ENCODE assay signal across 8 mouse cellular contexts in the genomic region with DNA sequence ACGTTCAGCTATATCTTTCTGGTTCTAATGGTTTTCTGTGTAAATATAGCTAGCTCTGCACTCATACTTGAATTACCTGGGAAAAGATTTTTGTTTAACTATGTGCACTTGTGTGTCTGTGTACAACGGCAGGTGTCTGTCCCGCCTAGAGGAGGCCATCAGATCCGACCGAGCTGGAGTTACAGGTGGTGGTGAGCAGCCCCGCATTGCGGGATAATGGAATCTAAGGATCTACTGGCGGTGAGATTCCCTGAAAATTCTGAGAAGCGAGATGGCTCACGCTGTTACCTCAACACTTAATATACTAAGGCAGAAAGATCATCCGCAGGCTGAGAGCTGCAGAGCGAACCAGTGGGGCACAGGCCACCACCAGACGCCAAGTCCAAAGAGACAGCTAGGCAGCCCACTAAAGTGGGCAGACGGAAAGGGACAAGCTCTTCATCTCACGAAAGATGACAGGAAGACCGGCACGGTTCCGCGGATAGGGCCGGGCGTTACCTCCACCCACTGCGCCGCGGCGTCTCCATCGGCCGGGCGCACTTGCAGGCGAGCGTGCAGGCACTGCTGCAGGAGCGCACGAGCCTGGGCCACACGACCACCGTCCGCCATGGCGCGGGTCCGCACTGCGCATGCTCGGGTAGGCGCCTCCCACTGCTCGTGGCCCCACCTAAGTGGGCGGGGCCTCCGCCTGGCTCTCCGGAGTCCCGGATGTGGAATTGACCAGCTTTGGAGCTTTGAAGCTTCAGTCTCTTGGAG. TPM values are rescaled to one million over a fixed set of nuclear protein-coding genes. Genes with fewer than 3 reads are reported as not detected.
DNase-seq lines count a peak whose midpoint lies in the region; ATAC-seq lines count a peak whose summit lies in the region.

Dtd2 (minus strand) TSS at position 625 of the 756 bp plus-strand sequence.

- peak within 1 kb of the TSS; percentile 82 for H3K9ac ChIP-seq in hindbrain, embryonic 14.5 days

- H3K4me1 ChIP-seq in hindbrain, embryonic 14.5 days (replicated peaks; ENCODE audit: control insufficient read depth, insufficient read depth, low read length) = peaks cover 5% of the 10 kb centered on the region; the same call in 1 of the 2 replicates

- 2% methylated on average over 45 of the region's 46 CpGs for WGBS in hindbrain, embryonic 14.5 days

- H3K27me3 ChIP-seq in hindbrain, embryonic 14.5 days (ENCODE audit: control insufficient read depth, insufficient read depth, low read length) = no peaks in the 10 kb centered on the region

- H3K9me3 ChIP-seq in hindbrain, embryonic 14.5 days (ENCODE audit: control insufficient read depth, low read length) = no peaks in the 10 kb centered on the region

- H3K4me2 ChIP-seq in hindbrain, embryonic 14.5 days (replicated peaks) = peak within 1 kb of the TSS; percentile 60

- peak within 1 kb of the TSS; percentile 56 for H3K27ac ChIP-seq in hindbrain, embryonic 14.5 days

- peak; percentile 97 for DNase-seq in NIH3T3 (ENCODE audit: low read depth)
- peak; percentile 98 to 99 for DNase-seq in cerebellum, postnatal 10 days
- DNase-seq in frontal cortex, postnatal 14 days (ENCODE audit: low spot score in 2 of 2) = peak; percentile 88
- DNase-seq in hindbrain, embryonic 14.5 days (ENCODE audit: low spot score) = peak; percentile 96
- peak; percentile 91 to 92 for DNase-seq in layer of hippocampus, postnatal 36 days
- peak; percentile 90 for DNase-seq in lung, postnatal 36 days
- peak; percentile 94 for DNase-seq in retina, postnatal 1 day
- peak; percentile 80 to 89 for DNase-seq in urinary bladder, adult 18-20 months (ENCODE audit: low spot score in 2 of 2)

- H3K4me3 ChIP-seq in hindbrain, embryonic 14.5 days (replicated peaks; ENCODE audit: low read length) = peak within 1 kb of the TSS; percentile 81

- H3K36me3 ChIP-seq in hindbrain, embryonic 14.5 days (replicated peaks; ENCODE audit: control insufficient read depth, insufficient read depth) = no peaks in the 10 kb centered on the region

- ATAC-seq in hindbrain, embryonic 14.5 days (ENCODE audit: low FRiP score) = peak; percentile 94

RNA-seq across cellular contexts. Expression of gene Dtd2, which starts in this region (rescaled TPM):
- 19.4 and 21.7 TPM in 2 replicates for polyA plus RNA-seq in hindbrain, embryonic 14.5 days (2014; fragmentation: Nextera tagmentation; extraction: Ambion mirVana)
- total RNA-seq in layer of hippocampus, postnatal 36 days (2021) = 10 to 100 TPM in 1 of 2 experiments, 1 to 10 TPM in 1; 9.5 to 10.9 TPM

Comparison
In these comparisons a context has a peak if more than half of its experiments do, and no peak if none do; other contexts are left out.
1. Peak in every context shown above with its lines: DNase-seq, ATAC-seq, H3K4me3 ChIP-seq and H3K27ac ChIP-seq.